Mouse (Mus musculus): Measurements from ENCODE around the gene Fto. TPM values are rescaled to one million over a fixed set of nuclear protein-coding genes. Genes with fewer than 3 reads are reported as not detected.

Fto gene
- polyA plus RNA-seq, 1 experiment from 2014 or later: 106 TPM

DNA sequence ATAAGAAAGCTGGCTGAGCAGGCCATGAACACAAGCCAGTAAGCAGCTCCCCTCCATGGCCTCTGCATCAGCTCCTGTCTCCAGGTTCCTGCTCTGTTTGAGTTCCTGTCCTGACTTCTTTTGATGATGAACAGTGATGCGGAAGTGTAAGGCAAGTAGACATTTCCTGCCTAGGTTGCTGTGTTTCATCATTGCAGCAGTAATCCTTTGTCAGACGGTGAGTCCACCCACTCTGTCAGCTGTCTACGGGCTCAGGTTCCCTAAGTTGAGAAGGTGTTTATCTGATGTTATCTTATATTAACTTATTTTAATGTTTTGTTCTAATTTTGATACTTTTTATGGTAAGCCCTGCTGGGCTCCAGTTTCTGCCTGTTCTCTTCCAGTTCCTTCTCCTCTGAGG lies 12.7 kb downstream of the Fto start:
- Histone ChIP-seq H3K4me2 (replicated peaks) (no peak overlapping the region), H3K9me3 (no peaks in the 10 kb centered on the region), H3K27me3 (no peaks in the 10 kb centered on the region), H3K27ac (no peak overlapping the region), H3K36me3 (peaks cover 29% of the 10 kb centered on the region), H3K4me1 (peaks cover 21% of the 10 kb centered on the region), H3K4me3 (no peak overlapping the region), H3K9ac (no peak overlapping the region)
- no peak for ATAC-seq (ENCODE audit: insufficient number of reproducible peaks, insufficient read depth, low FRiP score, low TSS enrichment)
- WGBS: 46% methylated on average over 3 of the region's 3 CpGs

DNA sequence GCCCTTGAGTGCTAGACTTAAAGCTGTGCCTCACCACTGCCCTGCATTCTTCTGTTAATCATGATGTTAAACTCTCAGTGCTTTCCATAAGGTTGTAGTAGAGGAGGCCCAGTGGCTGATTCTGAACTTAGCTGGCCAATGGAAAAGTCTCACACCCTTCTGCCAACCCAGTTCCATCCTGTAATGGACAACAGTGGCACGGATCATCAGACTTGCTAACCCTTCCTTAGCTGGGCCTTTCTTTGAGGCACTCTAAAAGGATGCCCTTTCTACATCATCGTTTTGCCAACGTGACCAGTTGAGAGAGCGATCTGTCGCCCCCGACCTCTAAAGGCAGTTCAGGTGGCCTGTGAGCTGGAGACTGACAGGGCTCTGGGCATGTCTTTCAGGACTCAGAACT lies 13.6 kb downstream of the Fto start:
- Histone ChIP-seq H3K9ac (no peak overlapping the region), H3K4me1 (peaks cover 28% of the 10 kb centered on the region), H3K9me3 (no peaks in the 10 kb centered on the region), H3K36me3 (peaks cover 29% of the 10 kb centered on the region), H3K27me3 (no peaks in the 10 kb centered on the region), H3K4me2 (replicated peaks) (no peak overlapping the region), H3K4me3 (no peak overlapping the region), H3K27ac (no peak overlapping the region)
- ATAC-seq (ENCODE audit: insufficient number of reproducible peaks, insufficient read depth, low FRiP score, low TSS enrichment): no peak
- 83% methylated on average over 6 of the region's 6 CpGs for WGBS

DNA sequence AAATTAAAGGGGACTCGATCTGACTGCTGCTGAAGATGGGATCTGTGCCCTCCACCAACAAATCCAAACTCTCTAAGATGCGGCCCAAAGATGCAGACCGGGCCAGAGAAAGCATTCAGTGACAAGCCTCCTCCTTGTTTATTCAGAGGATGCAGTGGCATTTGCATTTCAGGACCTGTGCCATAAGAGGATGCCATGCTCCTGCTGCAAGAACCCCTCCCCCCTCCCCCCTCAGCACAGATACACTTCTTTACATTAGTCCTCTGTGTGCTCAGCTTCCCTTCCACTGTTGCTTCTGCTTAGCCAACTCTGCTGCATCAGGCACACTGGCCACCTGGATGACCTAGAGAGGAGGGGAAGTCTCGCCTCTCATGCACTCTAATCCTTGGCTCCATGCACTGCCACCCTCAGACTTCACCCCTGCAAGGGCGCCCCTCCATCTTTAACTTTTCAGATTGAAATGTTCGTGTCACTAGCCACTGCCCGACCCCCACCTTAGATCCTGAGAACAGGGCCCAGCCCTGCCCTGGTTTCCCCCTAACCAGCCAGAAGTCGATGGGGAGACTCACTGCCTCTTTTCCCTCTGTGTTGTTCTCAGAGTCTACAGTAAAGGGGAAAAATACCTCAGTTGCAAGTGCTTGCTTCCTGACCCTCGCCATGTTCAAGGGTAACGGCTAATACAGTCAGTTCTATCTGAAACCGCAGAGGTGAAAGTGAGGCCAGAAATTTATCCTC lies 14.3 kb downstream of the Fto start:
- H3K27me3 ChIP-seq: no peaks in the 10 kb centered on the region
- H3K4me3 ChIP-seq: no peak overlapping the region
- H3K9ac ChIP-seq: no peak overlapping the region
- H3K4me1 ChIP-seq: peaks cover 29% of the 10 kb centered on the region
- H3K27ac ChIP-seq: no peak overlapping the region
- no peak overlapping the region for H3K4me2 ChIP-seq (replicated peaks)
- WGBS: 81% methylated on average over 11 of the region's 11 CpGs
- H3K9me3 ChIP-seq: no peaks in the 10 kb centered on the region
- ATAC-seq (ENCODE audit: insufficient number of reproducible peaks, insufficient read depth, low FRiP score, low TSS enrichment): no peak
- peaks cover 29% of the 10 kb centered on the region for H3K36me3 ChIP-seq

DNA sequence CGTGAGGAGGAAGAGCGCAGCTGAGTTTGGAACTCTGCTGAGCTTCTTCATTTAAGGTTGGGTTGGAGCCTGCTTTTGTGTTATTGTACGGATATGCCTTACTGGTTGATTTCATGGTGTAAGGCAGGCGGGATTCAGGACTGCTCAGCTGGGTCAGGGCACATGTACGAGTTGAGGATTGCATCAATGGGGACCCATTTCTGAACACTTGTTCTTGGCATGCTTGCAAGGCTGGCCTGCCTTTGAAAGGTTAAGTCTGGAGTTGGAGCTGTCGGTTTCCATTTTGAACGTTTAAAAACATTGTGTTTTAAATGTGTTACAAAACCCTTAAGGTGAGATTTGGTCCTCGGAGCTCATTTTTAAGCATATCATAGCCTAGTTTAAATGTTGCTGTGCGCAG lies 15.7 kb downstream of the Fto start:
- H3K4me2 ChIP-seq (replicated peaks): no peak overlapping the region
- WGBS: 70% methylated on average over 9 of the region's 9 CpGs
- ATAC-seq (ENCODE audit: insufficient number of reproducible peaks, insufficient read depth, low FRiP score, low TSS enrichment): no peak
- H3K9me3 ChIP-seq: no peaks in the 10 kb centered on the region
- H3K27ac ChIP-seq: no peak overlapping the region
- H3K36me3 ChIP-seq: peaks cover 29% of the 10 kb centered on the region
- H3K4me1 ChIP-seq: peaks cover 29% of the 10 kb centered on the region
- no peaks in the 10 kb centered on the region for H3K27me3 ChIP-seq
- H3K4me3 ChIP-seq: no peak overlapping the region
- no peak overlapping the region for H3K9ac ChIP-seq

GRCm38 (mm10) chr8:91329461-91329850 lies 16.1 kb downstream of the Fto start:
- Histone ChIP-seq H3K36me3 (peaks cover 28% of the 10 kb centered on the region), H3K4me2 (replicated peaks) (0 out of 2 replicates have a peak overlapping the region, but pooled peaks have one; percentile 0), H3K9ac (no peak overlapping the region), H3K27ac (no peak overlapping the region), H3K4me1 (peaks cover 29% of the 10 kb centered on the region), H3K9me3 (no peaks in the 10 kb centered on the region), H3K4me3 (no peak overlapping the region), H3K27me3 (no peaks in the 10 kb centered on the region)
- ATAC-seq (ENCODE audit: insufficient number of reproducible peaks, insufficient read depth, low FRiP score, low TSS enrichment): no peak
- WGBS: 20% methylated on average over 6 of the region's 6 CpGs

GRCm38 (mm10) chr8:91338389-91339154 lies 25.2 kb downstream of the Fto start:
- no peak overlapping the region for H3K4me2 ChIP-seq (replicated peaks)
- H3K4me1 ChIP-seq: no peaks in the 10 kb centered on the region
- WGBS: 90% methylated on average over 6 of the region's 6 CpGs
- no peak overlapping the region for H3K4me3 ChIP-seq
- no peak overlapping the region for H3K27ac ChIP-seq
- no peaks in the 10 kb centered on the region for H3K9me3 ChIP-seq
- no peak for ATAC-seq (ENCODE audit: insufficient number of reproducible peaks, insufficient read depth, low FRiP score, low TSS enrichment)
- no peak overlapping the region for H3K9ac ChIP-seq
- no peaks in the 10 kb centered on the region; the same call in 1 of the 2 replicates for H3K36me3 ChIP-seq
- no peaks in the 10 kb centered on the region for H3K27me3 ChIP-seq

- H3K9ac ChIP-seq: no peak overlapping the region
- no peaks in the 10 kb centered on the region for H3K9me3 ChIP-seq
- no peak for ATAC-seq (ENCODE audit: insufficient number of reproducible peaks, insufficient read depth, low FRiP score, low TSS enrichment)
- no peaks in the 10 kb centered on the region for H3K4me1 ChIP-seq
- H3K27me3 ChIP-seq: no peaks in the 10 kb centered on the region
- H3K27ac ChIP-seq: no peak overlapping the region
- H3K4me3 ChIP-seq: no peak overlapping the region
- no peak overlapping the region for H3K4me2 ChIP-seq (replicated peaks)
- no peaks in the 10 kb centered on the region; the same call in 1 of the 2 replicates for H3K36me3 ChIP-seq
- WGBS: 82% methylated on average over 8 of the region's 8 CpGs
Measured at GRCm38 (mm10) chr8:91339651-91340050, 26.3 kb downstream of the Fto start.

DNA sequence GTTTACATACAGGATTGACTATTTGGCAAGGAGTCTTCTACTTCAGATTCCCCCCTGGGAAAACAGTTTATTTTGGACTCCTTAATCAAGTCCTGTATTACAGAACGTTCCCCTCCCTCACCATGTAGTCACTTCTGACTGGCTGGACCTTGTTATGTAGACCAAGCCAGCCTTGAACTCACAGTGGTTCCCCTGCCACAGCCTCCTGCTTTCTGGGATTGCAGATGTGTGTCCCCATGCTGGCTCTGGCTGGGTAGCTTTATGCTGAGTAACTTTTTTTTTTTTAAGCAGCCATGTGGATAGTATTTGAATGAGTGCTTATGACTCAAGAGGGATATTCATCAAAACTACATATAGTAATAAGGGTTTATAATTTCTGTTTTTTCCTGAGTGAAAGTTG lies 27.4 kb downstream of the Fto start:
- H3K4me2 ChIP-seq (replicated peaks): no peak overlapping the region
- no peaks in the 10 kb centered on the region for H3K9me3 ChIP-seq
- no peak overlapping the region for H3K4me3 ChIP-seq
- no peak for ATAC-seq (ENCODE audit: insufficient number of reproducible peaks, insufficient read depth, low FRiP score, low TSS enrichment)
- no peaks in the 10 kb centered on the region for H3K27me3 ChIP-seq
- H3K9ac ChIP-seq: no peak overlapping the region
- H3K4me1 ChIP-seq: no peaks in the 10 kb centered on the region
- no peak overlapping the region for H3K27ac ChIP-seq
- WGBS: 69% methylated on average over 1 of the region's 1 CpGs
- H3K36me3 ChIP-seq: no peaks in the 10 kb centered on the region; the same call in 1 of the 2 replicates

DNA sequence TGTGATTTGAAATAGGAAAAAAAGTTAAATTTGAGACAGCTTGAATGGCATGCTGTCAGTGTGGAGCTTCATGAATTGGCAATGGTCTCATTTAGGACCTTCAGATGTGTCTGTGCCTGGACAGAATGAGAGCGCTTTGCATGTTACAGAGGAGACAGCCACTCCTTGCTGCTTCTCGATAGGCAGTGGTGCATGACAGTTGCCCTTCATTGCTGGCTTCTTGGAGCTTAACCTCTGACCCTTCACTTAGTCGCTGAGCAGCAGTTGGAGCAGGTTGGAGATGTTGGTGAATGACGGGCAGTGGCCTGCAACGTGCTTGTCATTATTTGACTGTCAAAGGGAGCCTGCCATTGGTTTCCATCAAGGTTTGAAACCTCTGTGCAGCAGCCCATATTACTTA lies 28.9 kb downstream of the Fto start:
- Histone ChIP-seq H3K4me1 (no peaks in the 10 kb centered on the region), H3K9me3 (no peaks in the 10 kb centered on the region), H3K36me3 (no peaks in the 10 kb centered on the region; the same call in 1 of the 2 replicates), H3K9ac (no peak overlapping the region), H3K4me3 (no peak overlapping the region), H3K4me2 (replicated peaks) (no peak overlapping the region), H3K27ac (no peak overlapping the region), H3K27me3 (no peaks in the 10 kb centered on the region)
- ATAC-seq (ENCODE audit: insufficient number of reproducible peaks, insufficient read depth, low FRiP score, low TSS enrichment): 0 out of 2 replicates have a peak, but pooled peaks have one; percentile 35
- WGBS: 35% methylated on average over 5 of the region's 5 CpGs

DNA sequence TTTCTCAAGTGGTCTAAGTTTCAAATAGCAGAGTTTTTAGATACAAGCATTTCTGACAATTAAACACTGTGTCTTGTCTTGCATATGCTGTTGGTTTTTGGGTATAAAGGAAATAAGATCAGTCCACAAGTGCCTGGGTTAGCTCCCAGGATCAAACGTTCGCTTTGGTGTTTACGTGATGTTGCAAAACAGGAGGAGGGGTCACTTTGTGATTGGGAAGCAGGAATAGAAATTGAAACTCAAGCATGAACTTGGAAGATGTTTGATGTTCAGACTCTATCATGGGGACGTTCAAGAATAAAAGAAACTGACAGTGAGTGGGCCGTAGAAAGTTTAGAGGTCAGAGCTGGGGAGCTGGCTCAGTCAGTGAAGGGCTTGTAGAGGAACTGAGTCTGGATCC lies 29.5 kb downstream of the Fto start:
- no peak for ATAC-seq (ENCODE audit: insufficient number of reproducible peaks, insufficient read depth, low FRiP score, low TSS enrichment)
- Histone ChIP-seq H3K4me3 (no peak overlapping the region), H3K27ac (no peak overlapping the region), H3K27me3 (no peaks in the 10 kb centered on the region), H3K9me3 (no peaks in the 10 kb centered on the region), H3K36me3 (no peaks in the 10 kb centered on the region; the same call in 1 of the 2 replicates), H3K4me1 (no peaks in the 10 kb centered on the region), H3K4me2 (replicated peaks) (no peak overlapping the region), H3K9ac (no peak overlapping the region)
- WGBS: 75% methylated on average over 5 of the region's 5 CpGs

DNA sequence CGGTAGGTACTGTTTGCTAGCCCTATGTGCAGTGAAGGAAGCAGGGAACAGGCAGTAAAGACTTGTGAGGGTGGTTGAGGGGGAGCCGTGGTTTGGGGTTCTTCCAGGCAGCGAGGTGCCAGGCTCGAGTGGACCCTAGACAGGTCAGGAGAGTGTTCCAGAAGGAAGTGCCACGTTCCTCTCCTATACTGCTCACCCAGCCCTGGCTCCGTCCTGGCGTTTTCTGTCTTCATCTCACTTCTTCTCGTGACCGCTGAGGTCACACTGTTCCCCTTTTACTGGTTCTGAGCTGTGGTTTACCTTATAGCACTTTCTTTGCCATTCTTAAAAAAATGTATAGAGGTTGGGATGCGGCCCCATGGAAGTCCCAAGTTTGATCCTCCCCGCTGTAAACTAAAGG lies 31.3 kb downstream of the Fto start:
- no peak for ATAC-seq (ENCODE audit: insufficient number of reproducible peaks, insufficient read depth, low FRiP score, low TSS enrichment)
- Histone ChIP-seq H3K4me2 (replicated peaks) (no peak overlapping the region), H3K4me1 (no peaks in the 10 kb centered on the region), H3K9me3 (no peaks in the 10 kb centered on the region), H3K36me3 (no peaks in the 10 kb centered on the region; the same call in 1 of the 2 replicates), H3K4me3 (no peak overlapping the region), H3K27ac (no peak overlapping the region), H3K9ac (no peak overlapping the region), H3K27me3 (no peaks in the 10 kb centered on the region)
- 85% methylated on average over 11 of the region's 11 CpGs for WGBS

GRCm38 (mm10) chr8:91347146-91347545 lies 33.8 kb downstream of the Fto start:
- H3K4me3 ChIP-seq: no peak overlapping the region
- H3K36me3 ChIP-seq: no peaks in the 10 kb centered on the region
- H3K27ac ChIP-seq: no peak overlapping the region
- no peaks in the 10 kb centered on the region for H3K27me3 ChIP-seq
- 87% methylated on average over 10 of the region's 10 CpGs for WGBS
- no peak overlapping the region for H3K9ac ChIP-seq
- H3K4me1 ChIP-seq: 0 out of 2 replicates have a peak, but pooled peaks cover 4% of the 10 kb centered on the region
- H3K4me2 ChIP-seq (replicated peaks): no peak overlapping the region
- no peaks in the 10 kb centered on the region for H3K9me3 ChIP-seq
- ATAC-seq (ENCODE audit: insufficient number of reproducible peaks, insufficient read depth, low FRiP score, low TSS enrichment): no peak
